Mouse (Mus musculus) telencephalon, adult 2 months (tissue): ENCODE measurements at regions not wholly inside any gene's neighbourhood (a gene's known extent, or its start where the extent isn't known, plus 50 kb on each side); places are given as distances from the start of the nearest gene placed in this dataset.

ENCODE experiments used
- DNase-seq: peaks from one replicate; pipeline ENCODE4 v3.0.0-alpha.2; 2011; ENCODE audit warnings: low read depth, low spot score

- peak; percentile 76 for DNase-seq
These were observed 810.6 kb upstream of the Gm5150 start for GRCm38 (mm10) chr3:16816814-16817213.

- peak; percentile 49 for DNase-seq
These were observed 809.9 kb upstream of the Gm5150 start for GRCm38 (mm10) chr3:16816101-16816500.

DNA sequence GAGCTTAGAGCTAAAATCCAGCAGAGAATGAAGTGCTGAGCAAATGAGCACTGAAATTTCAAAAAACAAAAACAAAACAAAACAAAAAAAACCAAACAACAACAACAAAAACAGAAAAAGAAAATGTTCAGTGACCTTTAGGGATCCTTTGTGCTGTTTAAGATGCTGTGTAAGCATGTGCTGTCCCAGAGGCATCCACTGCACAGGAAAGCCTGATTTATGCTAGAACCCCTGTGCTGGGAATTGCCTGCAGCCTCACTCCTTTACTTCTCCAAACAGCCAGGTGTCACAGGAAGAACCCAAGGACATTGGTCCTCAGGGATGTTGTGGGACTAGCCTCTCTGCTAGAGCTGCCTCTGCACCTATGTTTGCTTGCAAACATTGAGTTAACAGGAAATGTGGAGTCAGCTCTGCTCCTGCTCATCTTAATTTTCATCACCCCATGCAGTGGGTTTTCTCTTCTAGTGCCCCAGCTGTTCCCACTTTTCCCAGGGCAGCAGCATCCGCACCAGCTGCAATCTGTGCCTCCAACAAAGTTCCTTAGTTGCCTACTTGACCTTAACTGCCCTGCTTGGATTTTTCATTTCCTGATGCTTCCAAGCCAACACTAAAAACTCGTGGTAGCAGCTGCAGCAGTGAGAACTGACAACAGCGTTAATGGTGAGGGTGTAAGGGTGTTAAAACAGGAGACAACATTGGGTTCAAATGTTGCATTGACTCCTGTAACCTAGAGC, 804.8 kb upstream of the Gm5150 start:
- DNase-seq: no peak

DNA sequence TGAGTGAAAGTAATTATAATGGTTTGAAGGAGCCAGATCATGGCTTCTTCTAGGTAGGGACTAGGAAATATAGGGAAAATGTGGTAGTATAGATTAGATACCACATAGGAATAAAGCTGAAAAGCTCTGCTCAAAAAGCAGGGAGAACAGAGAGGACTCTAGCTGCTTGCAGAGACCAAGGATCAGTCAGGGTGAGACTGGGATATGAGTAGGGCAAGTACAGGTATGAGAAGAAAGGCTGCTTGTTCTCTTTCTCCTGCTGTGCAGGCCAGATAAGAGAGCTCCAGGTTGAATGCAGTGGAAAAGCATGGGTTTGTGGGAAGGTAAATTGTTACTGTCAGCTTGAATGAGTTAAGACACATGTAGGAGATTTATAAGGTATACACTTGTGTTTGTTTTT, 797.4 kb upstream of the Gm5150 start:
- no peak for DNase-seq
